Mouse (Mus musculus) olfactory bulb, adult 2 months (tissue): ENCODE measurements at regions not wholly inside any gene's neighbourhood (a gene's known extent, or its start where the extent isn't known, plus 50 kb on each side); places are given as distances from the start of the nearest gene placed in this dataset.

Experiments
- CTCF ChIP-seq: fragments of 200-500 bp; IDR thresholded peaks from 2 replicates; pipeline ENCODE4 v1.5.1; 2012; ENCODE audit warnings: low read depth, mild to moderate bottlenecking, low read length, moderate library complexity; ENCODE audit not compliant: insufficient read depth
- POLR2A ChIP-seq: fragments of 200-500 bp; IDR thresholded peaks from 2 replicates; pipeline ENCODE4 v1.6.1; 2012; ENCODE audit warnings: mild to moderate bottlenecking, low read depth, low read length, moderate library complexity; ENCODE audit not compliant: insufficient read depth

GRCm38 (mm10) chr12:107800296-107800695 lies 203.1 kb downstream of the Bcl11b start:
- TF ChIP-seq CTCF: no peak
- TF ChIP-seq POLR2A: no peak
